Mouse (Mus musculus) neural tube, embryonic 12.5 days (tissue): Measurements from ENCODE around the gene Hspa12a. TPM values are rescaled to one million over a fixed set of nuclear protein-coding genes. Genes with fewer than 3 reads are reported as not detected.
A peak's percentile ranks its signal among the peaks of the same experiment; 100 is the strongest.

Source experiments
- ATAC-seq: fragments of 200-750 bp; cut with Nextera tagmentation; 2 replicates; pipeline ENCODE4 v1.8.0; 2017; ENCODE audit warnings: low read depth, mild to moderate bottlenecking, moderate TSS enrichment, moderate library complexity; ENCODE audit not compliant: low FRiP score
- H3K27ac ChIP-seq: fragments of 300-500 bp; sonication (generic); 2 replicates; pipeline ENCODE4 v1.5.1; 2016
- H3K27me3 ChIP-seq: fragments of 300-500 bp; sonication (generic); replicated peaks from 2 replicates; pipeline ENCODE4 v1.6.1; 2016; ENCODE audit warnings: mild to moderate bottlenecking
- H3K36me3 ChIP-seq: fragments of 300-500 bp; sonication (generic); 2 replicates; pipeline ENCODE4 v1.6.1; 2016; ENCODE audit warnings: mild to moderate bottlenecking
- H3K4me1 ChIP-seq: fragments of 300-500 bp; sonication (generic); 2 replicates; pipeline ENCODE4 v1.6.1; 2016
- H3K4me2 ChIP-seq: fragments of 300-500 bp; sonication (generic); replicated peaks from 2 replicates; pipeline ENCODE4 v1.6.1; 2016; ENCODE audit warnings: mild to moderate bottlenecking
- H3K4me3 ChIP-seq: fragments of 300-500 bp; sonication (generic); 2 replicates; pipeline ENCODE4 v1.5.1; 2016
- H3K9ac ChIP-seq: fragments of 300-500 bp; sonication (generic); 2 replicates; pipeline ENCODE4 v1.6.1; 2016; ENCODE audit warnings: mild to moderate bottlenecking
- H3K9me3 ChIP-seq: fragments of 300-500 bp; sonication (generic); 2 replicates; pipeline ENCODE4 v1.6.1; 2016; ENCODE audit warnings: mild to moderate bottlenecking
- WGBS: fragments of 180-500 bp; shearing (Covaris S2); methylation state at CpG from one replicate; pipeline ENCODE4 v1.1.7; 2016; 5-methylcytosine and 5-hydroxymethylcytosine counted together
- polyA plus RNA-seq: library from polyadenylated mRNA; unstranded; fragments of >200 nt; fragmentation: Nextera tagmentation; extraction: Ambion mirVana; gene quantifications from 2 replicates; pipeline ENCODE4 v1.2.1, GENCODE M21; 2016

Hspa12a gene
- polyA plus RNA-seq, 1 experiment from 2014 or later, result 74.2 TPM

- no peaks in the 10 kb centered on the region for H3K36me3 ChIP-seq
- no peak for ATAC-seq
- no peaks in the 10 kb centered on the region for H3K4me1 ChIP-seq
- H3K9me3 ChIP-seq, result no peaks in the 10 kb centered on the region
- H3K9ac ChIP-seq, result no peak overlapping the region
- WGBS, result 77% methylated on average over 12 of the region's 13 CpGs
- peaks cover 34% of the 10 kb centered on the region for H3K27me3 ChIP-seq
- H3K4me3 ChIP-seq, result no peak overlapping the region
- H3K4me2 ChIP-seq, result no peak overlapping the region
- H3K27ac ChIP-seq, result no peak overlapping the region
Observed at GRCm38 (mm10) chr19:58952236-58952635, 8.8 kb upstream of the Hspa12a start.

GRCm38 (mm10) chr19:58951521-58951920, 8.1 kb upstream of the Hspa12a start:
- Histone ChIP-seq H3K36me3 (no peaks in the 10 kb centered on the region), H3K4me3 (no peak overlapping the region), H3K4me1 (no peaks in the 10 kb centered on the region), H3K4me2 (no peak overlapping the region), H3K9ac (no peak overlapping the region), H3K27me3 (peaks cover 33% of the 10 kb centered on the region), H3K9me3 (no peaks in the 10 kb centered on the region), H3K27ac (no peak overlapping the region)
- WGBS, result 95% methylated on average over 3 of the region's 3 CpGs
- ATAC-seq, result no peak

DNA sequence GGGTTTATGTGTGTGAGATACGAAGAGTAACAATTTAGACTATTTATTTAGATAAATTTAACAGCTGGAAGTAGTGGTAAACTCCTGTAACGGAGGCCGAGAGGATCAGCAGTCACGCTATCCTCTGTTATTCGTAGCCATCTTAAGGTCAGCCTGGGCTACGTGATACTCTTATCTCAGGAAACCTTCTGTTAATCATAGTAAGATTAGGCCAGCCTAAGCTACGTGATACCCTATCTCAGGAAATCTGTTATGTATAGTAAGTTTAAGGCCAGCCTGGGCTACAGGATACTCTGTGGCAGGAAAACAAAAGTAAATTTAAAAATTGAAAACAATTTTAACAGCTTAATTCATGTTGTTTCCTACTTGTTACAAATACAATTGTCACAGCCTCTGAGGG, 2.5 kb upstream of the Hspa12a start:
- no peak overlapping the region for H3K27ac ChIP-seq
- H3K36me3 ChIP-seq, result no peaks in the 10 kb centered on the region
- WGBS, result 87% methylated on average over 7 of the region's 7 CpGs
- no peak for ATAC-seq
- peaks cover 10% of the 10 kb centered on the region for H3K4me1 ChIP-seq
- no peak overlapping the region for H3K4me3 ChIP-seq
- H3K9me3 ChIP-seq, result no peaks in the 10 kb centered on the region
- H3K9ac ChIP-seq, result no peak overlapping the region
- H3K4me2 ChIP-seq, result no peak overlapping the region
- H3K27me3 ChIP-seq, result peaks cover 16% of the 10 kb centered on the region; the same call in 1 of the 2 replicates

DNA sequence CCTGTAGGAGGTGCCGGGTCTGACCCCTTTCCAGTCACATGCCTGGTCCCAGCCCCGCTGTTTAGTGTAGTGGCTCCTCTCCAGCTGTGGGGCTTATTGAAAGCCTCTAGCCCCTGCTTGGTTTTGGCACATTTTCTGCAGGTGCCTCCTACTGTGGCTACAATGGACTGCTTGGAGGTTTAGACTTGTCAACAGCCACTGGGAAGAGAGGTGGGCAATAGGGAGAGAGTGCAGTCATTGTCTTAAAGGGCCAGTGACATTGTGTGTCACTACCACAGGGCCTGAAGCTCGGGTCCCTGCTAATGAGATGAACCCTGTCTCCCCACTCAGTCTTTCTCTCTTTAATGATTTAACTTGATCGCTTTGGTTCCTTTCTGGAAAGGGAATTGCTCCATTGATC, 10.4 kb downstream of the Hspa12a start:
- H3K4me1 ChIP-seq, result peaks cover 12% of the 10 kb centered on the region
- WGBS, result 2% methylated on average over 4 of the region's 4 CpGs
- no peak overlapping the region for H3K4me3 ChIP-seq
- no peak overlapping the region for H3K27ac ChIP-seq
- no peak overlapping the region for H3K4me2 ChIP-seq
- H3K36me3 ChIP-seq, result no peaks in the 10 kb centered on the region
- H3K9me3 ChIP-seq, result no peaks in the 10 kb centered on the region
- H3K27me3 ChIP-seq, result peaks cover 55% of the 10 kb centered on the region
- no peak overlapping the region for H3K9ac ChIP-seq
- ATAC-seq, result no peak

- Histone ChIP-seq H3K9me3 (no peaks in the 10 kb centered on the region), H3K36me3 (no peaks in the 10 kb centered on the region), H3K27me3 (peaks cover 58% of the 10 kb centered on the region), H3K4me3 (no peak overlapping the region), H3K4me2 (peak overlapping the region; percentile 28; the same call in 1 of the 2 replicates), H3K9ac (no peak overlapping the region), H3K4me1 (peaks cover 12% of the 10 kb centered on the region), H3K27ac (no peak overlapping the region)
- 16% methylated on average over 16 of the region's 16 CpGs for WGBS
- no peak for ATAC-seq
Observed at GRCm38 (mm10) chr19:58931081-58931800, 12.2 kb downstream of the Hspa12a start.

DNA sequence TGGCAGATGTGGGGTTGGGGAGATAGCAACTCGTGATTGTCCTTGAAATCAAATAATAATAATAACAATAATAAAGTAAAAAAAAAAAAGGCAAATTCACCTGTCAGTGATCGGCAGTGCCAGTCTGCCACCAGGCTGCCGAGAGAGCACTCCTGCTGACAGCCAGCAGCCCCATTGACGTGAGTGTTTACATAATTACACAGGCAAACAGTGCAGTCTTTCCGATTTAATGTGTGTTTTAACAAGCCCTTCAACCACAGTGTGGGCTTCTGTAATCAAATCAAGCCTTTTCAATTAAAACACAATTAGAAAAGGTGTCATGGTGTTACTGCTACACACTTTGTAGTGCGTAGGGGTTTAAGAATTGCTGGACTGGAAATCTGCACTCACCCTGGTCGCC, 24.3 kb downstream of the Hspa12a start:
- Histone ChIP-seq H3K27ac (no peak overlapping the region), H3K4me3 (no peak overlapping the region), H3K9ac (no peak overlapping the region), H3K36me3 (no peaks in the 10 kb centered on the region), H3K27me3 (peaks cover 10% of the 10 kb centered on the region), H3K4me1 (no peaks in the 10 kb centered on the region), H3K9me3 (no peaks in the 10 kb centered on the region), H3K4me2 (peak overlapping the region; percentile 16; the same call in 1 of the 2 replicates)
- no peak for ATAC-seq
- WGBS, result 28% methylated on average over 7 of the region's 7 CpGs

DNA sequence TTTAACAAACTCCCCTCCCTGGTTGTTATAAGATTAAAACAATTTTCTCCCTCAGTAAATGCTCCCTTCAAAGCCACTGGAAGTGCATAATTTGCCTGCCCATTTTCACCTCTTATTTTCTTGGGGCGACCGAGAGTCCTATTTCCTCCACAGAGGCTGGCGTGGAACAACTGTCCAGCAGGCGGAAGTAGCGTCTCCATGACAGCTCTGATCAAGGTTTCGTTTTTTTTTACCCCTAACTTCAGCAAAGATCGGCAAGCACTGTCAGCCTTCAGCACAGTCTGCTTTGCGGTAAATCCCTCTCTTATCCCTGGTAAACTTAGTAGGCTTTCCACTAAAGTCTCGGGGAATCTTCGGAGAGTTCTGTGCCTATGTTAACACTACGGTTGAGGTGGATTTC, 24.9 kb downstream of the Hspa12a start:
- no peak overlapping the region for H3K9ac ChIP-seq
- H3K4me2 ChIP-seq, result peak overlapping the region; percentile 16; the same call in 1 of the 2 replicates
- H3K36me3 ChIP-seq, result no peaks in the 10 kb centered on the region
- H3K4me3 ChIP-seq, result no peak overlapping the region
- H3K9me3 ChIP-seq, result no peaks in the 10 kb centered on the region
- H3K27me3 ChIP-seq, result peaks cover 11% of the 10 kb centered on the region
- 25% methylated on average over 11 of the region's 11 CpGs for WGBS
- no peak overlapping the region for H3K27ac ChIP-seq
- ATAC-seq, result no peak
- H3K4me1 ChIP-seq, result no peaks in the 10 kb centered on the region

GRCm38 (mm10) chr19:58913301-58913700, 30.2 kb downstream of the Hspa12a start:
- Histone ChIP-seq H3K27ac (no peak overlapping the region), H3K9me3 (no peaks in the 10 kb centered on the region), H3K4me2 (no peak overlapping the region), H3K36me3 (no peaks in the 10 kb centered on the region), H3K9ac (no peak overlapping the region), H3K4me3 (no peak overlapping the region), H3K4me1 (no peaks in the 10 kb centered on the region), H3K27me3 (peaks cover 24% of the 10 kb centered on the region)
- 88% methylated on average over 6 of the region's 6 CpGs for WGBS
- no peak for ATAC-seq

DNA sequence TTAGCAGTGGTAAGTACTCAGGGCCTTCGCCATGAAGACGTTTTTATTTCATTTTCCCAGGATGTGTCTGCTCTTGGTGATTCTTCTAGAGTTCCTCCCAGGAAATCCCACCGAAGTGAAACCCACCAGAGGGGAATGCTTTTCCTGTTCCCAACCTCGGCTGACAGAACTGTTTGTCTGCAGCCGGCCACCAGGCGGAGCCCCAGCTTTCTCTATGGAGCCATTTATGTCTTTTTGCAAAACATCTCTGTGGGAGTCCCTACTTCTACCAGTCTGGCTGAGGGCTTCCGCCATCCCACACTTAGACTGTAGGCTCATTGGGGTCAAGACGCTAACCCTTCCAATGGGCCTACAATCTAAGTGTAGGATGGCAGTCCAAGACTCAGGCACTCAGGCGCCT, 32.1 kb downstream of the Hspa12a start:
- H3K27ac ChIP-seq, result no peak overlapping the region

GRCm38 (mm10) chr19:58910941-58911368, 32.5 kb downstream of the Hspa12a start:
- 2% methylated on average over 11 of the region's 11 CpGs for WGBS
- Histone ChIP-seq H3K4me2 (peak overlapping the region; percentile 66), H3K9me3 (no peaks in the 10 kb centered on the region), H3K9ac (peak overlapping the region; percentile 51; the same call in 1 of the 2 replicates), H3K36me3 (no peaks in the 10 kb centered on the region), H3K4me3 (peak overlapping the region; percentile 39), H3K4me1 (no peaks in the 10 kb centered on the region), H3K27ac (no peak overlapping the region), H3K27me3 (peaks cover 21% of the 10 kb centered on the region)
- ATAC-seq, result peak; percentile 65; the same call in 1 of the 2 replicates

More for the DNA sequence above, 32.1 kb downstream of the Hspa12a start:
- Histone ChIP-seq H3K27me3 (peaks cover 24% of the 10 kb centered on the region), H3K36me3 (no peaks in the 10 kb centered on the region), H3K4me3 (peak overlapping the region; percentile 39), H3K9me3 (no peaks in the 10 kb centered on the region), H3K9ac (peak overlapping the region; percentile 51; the same call in 1 of the 2 replicates), H3K4me2 (peak overlapping the region; percentile 66), H3K4me1 (no peaks in the 10 kb centered on the region)
- peak; percentile 29; the same call in 1 of the 2 replicates for ATAC-seq
- WGBS, result 12% methylated on average over 9 of the region's 9 CpGs

GRCm38 (mm10) chr19:58908018-58908417, 35.4 kb downstream of the Hspa12a start:
- H3K9me3 ChIP-seq, result no peaks in the 10 kb centered on the region
- 87% methylated on average over 10 of the region's 10 CpGs for WGBS
- H3K27ac ChIP-seq, result no peak overlapping the region
- H3K9ac ChIP-seq, result no peak overlapping the region
- H3K27me3 ChIP-seq, result peaks cover 9% of the 10 kb centered on the region
- no peaks in the 10 kb centered on the region for H3K4me1 ChIP-seq
- no peaks in the 10 kb centered on the region for H3K36me3 ChIP-seq
- no peak overlapping the region for H3K4me2 ChIP-seq
- H3K4me3 ChIP-seq, result no peak overlapping the region
- ATAC-seq, result no peak

DNA sequence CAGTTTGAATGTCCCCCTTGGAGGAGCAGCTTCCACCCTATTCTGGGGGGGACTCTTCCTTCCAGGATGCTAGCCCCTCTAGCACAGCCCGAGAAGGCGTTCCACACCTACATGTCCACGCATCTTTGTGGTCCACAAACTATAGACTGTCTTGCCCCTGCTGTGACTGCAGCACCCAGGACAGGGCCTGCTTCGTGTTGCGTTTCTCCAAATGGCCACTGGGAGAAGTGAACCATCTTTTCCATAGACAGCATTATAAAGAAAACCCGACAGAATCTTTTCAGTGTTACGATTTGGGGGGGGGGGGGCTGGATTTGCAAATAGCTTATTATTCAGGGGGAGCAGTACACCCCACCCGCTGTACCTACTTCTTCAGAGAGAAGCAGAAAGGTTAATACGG, 36.8 kb downstream of the Hspa12a start:
- H3K4me1 ChIP-seq, result no peaks in the 10 kb centered on the region
- 51% methylated on average over 9 of the region's 9 CpGs for WGBS
- no peak overlapping the region for H3K9ac ChIP-seq
- H3K27ac ChIP-seq, result no peak overlapping the region
- no peaks in the 10 kb centered on the region for H3K36me3 ChIP-seq
- H3K27me3 ChIP-seq, result 0 out of 2 replicates have a peak, but pooled peaks cover 4% of the 10 kb centered on the region
- no peak overlapping the region for H3K4me3 ChIP-seq
- no peaks in the 10 kb centered on the region for H3K9me3 ChIP-seq
- no peak overlapping the region for H3K4me2 ChIP-seq
- no peak for ATAC-seq
